8 mouse cellular contexts compared by ENCODE assay signal in genomic region chr2:114186924-114187323, GRCm38 (mm10). TPM values are rescaled to one million over a fixed set of nuclear protein-coding genes. Genes with fewer than 3 reads are reported as not detected.
DNase-seq lines count a peak whose midpoint lies in the region; ATAC-seq and TF ChIP-seq lines count a peak whose summit lies in the region.
"Not testable (repeated sequence)": the region's sequence is repeated elsewhere in the genome, so short reads cannot be mapped to it uniquely, and the experiment has no call there.

Aqr (minus strand) TSS chr2:114187024.

- not testable (repeated sequence) for ATAC-seq in CD4-positive, CD25-positive, alpha-beta regulatory T cell, adult 4 months; forebrain, postnatal 0 days; heart, embryonic 15.5 days (replicated peaks; ENCODE audit: insufficient number of reproducible peaks, insufficient read depth, low FRiP score, low read depth); intestine, embryonic 15.5 days; lung, embryonic 14.5 days (ENCODE audit: insufficient read depth); neural tube, embryonic 12.5 days (ENCODE audit: low FRiP score, low read depth)

- H3K4me3 ChIP-seq in brown adipose tissue, adult 24 weeks (ENCODE audit: insufficient read depth, low read depth, low read length); forebrain, postnatal 0 days (ENCODE audit: low read depth, low read length); heart, embryonic 15.5 days; intestine, embryonic 15.5 days (replicated peaks); lung, embryonic 14.5 days (ENCODE audit: low read depth, low read length); neural tube, embryonic 12.5 days: not testable (repeated sequence)

- 100% methylated on average over 1 of the region's 6 CpGs for WGBS in forebrain, postnatal 0 days
- WGBS in heart, embryonic 15.5 days: 67% methylated on average over 1 of the region's 6 CpGs
- 67% methylated on average over 1 of the region's 6 CpGs for WGBS in intestine, embryonic 15.5 days
- 47% methylated on average over 1 of the region's 6 CpGs for WGBS in lung, embryonic 14.5 days
- 91% methylated on average over 1 of the region's 6 CpGs for WGBS in neural tube, embryonic 12.5 days

- intact Hi-C loops in left cerebral cortex, postnatal 10 days (cut with DNase I): not testable (repeated sequence)

- not testable (repeated sequence) for H3K27ac ChIP-seq in brown adipose tissue, adult 24 weeks (replicated peaks; ENCODE audit: low read depth, low read length); forebrain, postnatal 0 days (ENCODE audit: low read depth, low read length); heart, embryonic 15.5 days; intestine, embryonic 15.5 days; lung, embryonic 14.5 days (ENCODE audit: low read depth); neural tube, embryonic 12.5 days

- not testable (repeated sequence) for H3K36me3 ChIP-seq in forebrain, postnatal 0 days (ENCODE audit: insufficient read depth); heart, embryonic 15.5 days; intestine, embryonic 15.5 days; lung, embryonic 14.5 days (ENCODE audit: insufficient read depth); neural tube, embryonic 12.5 days

- H3K9me3 ChIP-seq in forebrain, postnatal 0 days (ENCODE audit: low read length); heart, embryonic 15.5 days (replicated peaks); intestine, embryonic 15.5 days; lung, embryonic 14.5 days (ENCODE audit: low read depth, low read length); neural tube, embryonic 12.5 days: not testable (repeated sequence)

- H3K4me2 ChIP-seq in forebrain, postnatal 0 days (ENCODE audit: low read depth); heart, embryonic 15.5 days; intestine, embryonic 15.5 days (replicated peaks); lung, embryonic 14.5 days; neural tube, embryonic 12.5 days (replicated peaks): not testable (repeated sequence)

- not testable (repeated sequence) for H3K9ac ChIP-seq in forebrain, postnatal 0 days; heart, embryonic 15.5 days; intestine, embryonic 15.5 days; lung, embryonic 14.5 days; neural tube, embryonic 12.5 days

- TF ChIP-seq CTCF in forebrain, postnatal 0 days (IDR thresholded peaks at IDR 0.05; ENCODE audit: low read depth); lung, embryonic 14.5 days (IDR thresholded peaks at IDR 0.05; ENCODE audit: low read depth): not testable (repeated sequence)

- not testable (repeated sequence) for H3K27me3 ChIP-seq in forebrain, postnatal 0 days (ENCODE audit: insufficient read depth, low read length); heart, embryonic 15.5 days; intestine, embryonic 15.5 days (replicated peaks); lung, embryonic 14.5 days (ENCODE audit: insufficient read depth, low read length); neural tube, embryonic 12.5 days (replicated peaks)

- not testable (repeated sequence) for DNase-seq in forebrain, postnatal 0 days; left cerebral cortex, postnatal 10 days (ENCODE audit: extremely low spot score in 1 of 2, low spot score in 2 of 2); lung, embryonic 14.5 days

- not testable (repeated sequence) for H3K4me1 ChIP-seq in brown adipose tissue, adult 24 weeks (ENCODE audit: control insufficient read depth, insufficient read depth, insufficient read length, low read length); forebrain, postnatal 0 days (ENCODE audit: insufficient read depth); heart, embryonic 15.5 days (replicated peaks); intestine, embryonic 15.5 days (replicated peaks); lung, embryonic 14.5 days (ENCODE audit: insufficient read depth); neural tube, embryonic 12.5 days

RNA-seq across cellular contexts. Expression of gene Aqr, which starts in this region (rescaled TPM):
- polyA plus RNA-seq in CD4-positive, CD25-positive, alpha-beta regulatory T cell, adult 4 months (2017; shearing (Covaris generic)): 10 to 100 TPM; 47.2 to 65.1 TPM
- 15.2 and 16.2 TPM in 2 replicates for polyA plus RNA-seq in brown adipose tissue, adult 24 weeks (2012; ENCODE audit: insufficient read depth, insufficient read length, missing spikeins)
- 25.2 and 31.9 TPM in 2 replicates for total RNA-seq in forebrain, postnatal 0 days (2014; rRNA removed)
- 20.0 and 22.0 TPM in 2 replicates for polyA plus RNA-seq in forebrain, postnatal 0 days (2015; fragmentation: Nextera tagmentation; extraction: Ambion mirVana)
- 22.9 and 24.4 TPM in 2 replicates for polyA plus RNA-seq in heart, embryonic 15.5 days (2015; fragmentation: Nextera tagmentation; extraction: Ambion mirVana)
- polyA plus RNA-seq in intestine, embryonic 15.5 days (2015; fragmentation: Nextera tagmentation; extraction: Ambion mirVana): 36.2 and 46.6 TPM in 2 replicates
- 10 to 100 TPM; 24.8 to 27.7 TPM for total RNA-seq in left cerebral cortex, postnatal 10 days (2021)
- polyA plus RNA-seq in lung, embryonic 14.5 days (2014; fragmentation: Nextera tagmentation; extraction: Ambion mirVana): 51.8 and 56.5 TPM in 2 replicates
- 50.6 and 55.5 TPM in 2 replicates for polyA plus RNA-seq in neural tube, embryonic 12.5 days (2016; fragmentation: Nextera tagmentation; extraction: Ambion mirVana)
